Mouse (Mus musculus) layer of hippocampus, adult 8-10 months (tissue): ENCODE measurements around the gene Slc15a2. TPM values are rescaled to one million over a fixed set of nuclear protein-coding genes. Genes with fewer than 3 reads are reported as not detected.
A peak's percentile ranks its signal among the peaks of the same experiment; 100 is the strongest.

Experiments
- DNase-seq, 2 experiments: peaks; one replicate each; pipeline ENCODE4 v3.0.0; 2022; ENCODE audit warnings: low spot score in 2 of 2
- total RNA-seq, 4 experiments: library from RNA; stranded (reverse); gene quantifications; 2 replicates each; pipeline ENCODE4 v1.2.4; 2022

The Slc15a2 gene
- total RNA-seq, result 10 to 100 TPM; 40.6 to 49.4 (median 47.8) TPM

GRCm38 (mm10) chr16:36784594-36785313 is at the start of gene Slc15a2:
Slc15a2 (minus strand) TSS chr16:36784962.
- peak; percentile 40 to 43 for DNase-seq

GRCm38 (mm10) chr16:36828820-36829219 is 44.1 kb upstream of the Slc15a2 start:
- no peak for DNase-seq

DNA sequence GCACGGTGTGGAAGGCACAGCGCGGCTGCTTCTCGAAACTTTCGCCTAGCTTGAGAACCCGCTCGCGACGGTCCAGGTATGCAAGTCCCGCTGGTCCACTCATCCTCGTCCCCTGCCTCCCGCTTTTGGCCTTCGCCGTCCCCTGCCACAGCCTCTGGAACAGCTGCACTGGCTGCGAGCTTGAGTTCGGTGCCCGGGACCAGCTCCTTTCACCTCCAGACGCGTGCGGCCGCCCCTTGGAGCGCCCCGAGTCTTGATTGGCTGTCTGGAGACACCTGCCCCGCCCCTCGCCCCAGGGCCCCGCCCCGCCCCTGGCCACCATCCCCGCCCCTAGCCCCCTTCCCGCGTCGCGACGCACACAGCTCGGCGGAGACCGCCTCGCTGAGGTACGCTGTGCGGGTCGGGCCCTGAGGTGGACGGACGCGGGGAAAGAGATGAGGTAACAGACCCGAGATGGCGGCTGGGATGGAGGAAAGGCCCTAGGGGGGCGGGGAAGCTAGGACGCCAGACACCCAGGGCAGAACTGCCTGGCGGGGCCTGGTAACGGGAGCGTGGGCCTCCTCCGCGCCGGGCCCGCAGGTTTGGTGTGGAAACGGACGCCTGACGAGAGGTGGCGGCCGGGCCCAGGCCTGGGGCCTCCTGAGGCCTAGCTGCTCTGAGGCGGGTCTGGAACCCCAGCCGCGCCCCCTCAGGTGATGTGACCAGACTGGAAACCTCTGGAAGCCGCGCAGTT is 43.5 kb upstream of the Slc15a2 start, which contains the start of gene Iqcb1:
TSS of gene Iqcb1 (plus strand) at position 332 of the 733 bp plus-strand sequence.
- peak; percentile 70 to 80 for DNase-seq

- DNase-seq, result no peak
Measured at GRCm38 (mm10) chr16:36827611-36828053, 42.9 kb upstream of the Slc15a2 start.

GRCm38 (mm10) chr16:36821474-36821873 is 36.7 kb upstream of the Slc15a2 start:
- DNase-seq, result no peak

DNA sequence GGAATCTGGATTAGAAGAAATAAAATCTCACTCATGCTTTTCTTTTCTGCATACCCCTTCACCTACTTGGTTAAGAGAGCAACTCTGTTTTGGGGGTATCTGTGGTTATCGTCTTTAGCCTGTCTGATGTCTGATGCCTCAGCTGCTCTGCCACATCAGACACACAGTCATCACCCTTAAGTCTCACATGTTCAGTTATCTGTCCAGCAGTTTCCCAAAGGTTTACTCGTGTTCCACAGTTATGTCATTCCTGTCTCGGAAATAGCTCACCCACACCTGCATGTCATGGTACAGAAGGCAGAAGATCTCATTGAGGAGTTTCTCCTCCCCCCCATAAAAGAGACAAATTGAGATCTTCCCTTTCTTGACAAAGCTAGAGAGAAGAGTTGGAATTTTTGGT is 36.0 kb upstream of the Slc15a2 start:
- DNase-seq, result no peak

DNA sequence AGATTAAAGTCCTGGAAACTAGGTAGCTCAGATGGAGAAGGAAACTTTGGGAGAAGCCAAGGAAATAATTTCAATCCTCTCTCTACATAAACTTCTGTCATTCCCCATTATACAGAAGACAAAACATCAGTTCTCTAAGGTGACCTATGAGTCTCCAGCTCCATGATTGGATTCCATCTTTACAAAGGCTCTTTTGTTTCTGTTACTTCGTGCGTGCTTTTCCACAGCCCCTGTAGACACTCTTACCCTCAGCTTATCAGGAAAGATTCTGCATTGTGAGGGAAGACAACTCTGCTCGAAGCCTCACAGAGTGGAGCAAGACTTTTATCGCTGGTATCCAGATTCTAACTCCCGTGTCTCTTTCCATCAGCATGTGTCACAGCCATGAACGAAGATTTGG is 35.3 kb upstream of the Slc15a2 start:
- DNase-seq, result no peak

- peak; percentile 82 to 83 for DNase-seq
Measured at GRCm38 (mm10) chr16:36817321-36817926, 32.7 kb upstream of the Slc15a2 start.

- no peak for DNase-seq
Measured at GRCm38 (mm10) chr16:36816916-36817315, 32.2 kb upstream of the Slc15a2 start.

DNA sequence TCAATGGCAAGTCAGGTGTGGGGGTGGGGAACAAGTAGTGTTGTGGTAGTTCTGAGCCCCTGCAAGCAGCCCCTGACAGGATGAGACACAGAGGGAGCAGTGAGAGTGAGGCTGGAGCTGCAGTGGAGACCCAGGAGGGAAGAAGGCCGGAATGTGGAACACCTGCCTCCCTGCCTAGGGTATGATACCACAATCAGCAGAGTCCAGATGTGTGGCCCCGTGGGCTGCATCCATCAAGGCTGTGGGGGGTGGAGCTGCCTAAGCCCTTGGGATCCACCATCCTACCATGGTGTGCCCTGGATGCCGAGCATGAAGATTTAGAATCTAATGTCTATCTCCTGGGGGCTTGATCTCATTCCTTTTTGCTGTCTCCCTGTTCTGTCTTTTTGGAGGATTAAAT is 28.9 kb upstream of the Slc15a2 start:
- DNase-seq, result no peak

- no peak for DNase-seq
Measured at GRCm38 (mm10) chr16:36808616-36809015, 23.9 kb upstream of the Slc15a2 start.

- no peak for DNase-seq
Measured at GRCm38 (mm10) chr16:36802361-36802760, 17.6 kb upstream of the Slc15a2 start.

- DNase-seq, result no peak
Measured at GRCm38 (mm10) chr16:36798334-36798733, 13.6 kb upstream of the Slc15a2 start.

- DNase-seq, result no peak
Measured at GRCm38 (mm10) chr16:36794976-36795375, 10.2 kb upstream of the Slc15a2 start.

- DNase-seq, result no peak
Measured at GRCm38 (mm10) chr16:36790166-36790565, 5.4 kb upstream of the Slc15a2 start.

DNA sequence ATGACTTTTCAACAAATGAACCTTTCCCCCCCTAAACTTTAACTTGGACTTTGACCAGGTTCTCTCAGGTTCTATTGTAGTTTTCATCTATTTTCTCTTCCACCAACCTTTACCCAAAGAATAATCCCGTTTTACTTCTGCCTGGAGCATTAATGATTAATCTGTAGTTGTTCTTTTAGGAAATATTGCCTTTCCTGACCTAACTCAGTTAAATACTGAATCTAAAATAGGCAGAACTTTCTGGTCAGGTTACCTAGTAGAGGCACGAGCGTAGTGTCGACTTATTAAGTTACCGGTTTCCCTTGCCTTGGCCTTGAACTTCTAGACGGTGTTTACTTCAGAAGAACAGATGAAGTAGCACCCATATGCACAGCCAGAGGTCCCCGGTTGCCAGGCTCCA is 1.7 kb upstream of the Slc15a2 start:
- DNase-seq, result no peak

DNA sequence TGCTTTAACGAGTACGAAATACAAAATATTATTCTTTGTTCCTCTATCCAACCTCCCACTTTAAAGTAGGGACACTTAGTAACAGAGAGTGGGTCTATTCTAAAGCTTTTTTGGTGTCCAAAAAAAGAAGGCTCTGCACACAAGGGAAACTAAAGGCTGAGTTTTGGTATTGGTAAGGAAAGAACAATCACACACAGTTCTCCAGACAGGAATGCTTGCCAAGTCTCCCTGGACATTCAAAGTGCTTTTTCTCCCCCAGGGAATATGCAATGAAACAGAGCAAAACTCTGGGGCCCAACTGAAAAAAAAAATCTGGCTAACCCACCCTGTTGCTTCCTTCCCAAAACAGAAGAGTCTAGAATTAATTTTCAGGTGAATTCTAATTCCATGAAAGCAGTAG is 616 bp downstream of the Slc15a2 start:
- peak in 1 of 2 experiments; percentile 9 for DNase-seq

- DNase-seq, result peak; percentile 45 to 56
Measured at GRCm38 (mm10) chr16:36775658-36776057, 9.1 kb downstream of the Slc15a2 start.

DNA sequence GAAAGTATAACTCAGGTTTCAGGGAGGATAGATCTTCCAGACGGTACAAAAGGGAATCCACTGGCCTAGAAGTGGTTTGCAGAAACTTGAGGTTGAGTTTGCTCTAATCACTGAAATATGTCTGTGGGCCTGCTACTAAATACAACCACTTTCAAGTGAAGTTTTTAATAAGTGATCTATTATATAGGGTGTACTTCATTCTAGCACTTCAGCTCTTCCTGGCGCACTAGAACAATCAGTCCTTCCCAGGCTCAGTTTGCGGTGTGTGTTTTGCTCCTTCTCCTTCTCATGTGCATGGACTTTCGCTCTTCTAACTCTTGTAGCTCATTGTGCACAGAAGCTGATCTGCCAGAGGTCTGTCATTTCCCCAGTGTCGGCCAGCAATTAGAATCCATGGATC is 11.8 kb downstream of the Slc15a2 start:
- no peak for DNase-seq

DNA sequence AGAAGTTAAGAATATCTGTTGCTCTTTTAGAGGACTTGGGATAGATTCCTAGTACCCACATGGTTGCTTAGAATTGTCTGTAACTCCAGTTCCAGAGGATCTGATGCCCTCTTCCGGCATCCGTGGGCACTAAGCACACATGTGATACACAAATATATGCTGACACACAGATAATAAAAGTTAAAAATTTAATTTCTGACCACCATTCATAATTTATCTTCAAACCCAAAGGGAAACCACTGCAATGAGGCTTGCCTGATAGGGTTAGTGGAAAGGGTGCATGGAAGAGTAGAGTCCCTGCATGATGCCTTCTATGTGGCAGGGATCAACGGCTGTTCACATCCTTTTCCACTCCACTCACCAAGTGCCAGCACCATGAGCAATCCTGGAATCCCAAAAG is 13.1 kb downstream of the Slc15a2 start:
- DNase-seq, result no peak

DNA sequence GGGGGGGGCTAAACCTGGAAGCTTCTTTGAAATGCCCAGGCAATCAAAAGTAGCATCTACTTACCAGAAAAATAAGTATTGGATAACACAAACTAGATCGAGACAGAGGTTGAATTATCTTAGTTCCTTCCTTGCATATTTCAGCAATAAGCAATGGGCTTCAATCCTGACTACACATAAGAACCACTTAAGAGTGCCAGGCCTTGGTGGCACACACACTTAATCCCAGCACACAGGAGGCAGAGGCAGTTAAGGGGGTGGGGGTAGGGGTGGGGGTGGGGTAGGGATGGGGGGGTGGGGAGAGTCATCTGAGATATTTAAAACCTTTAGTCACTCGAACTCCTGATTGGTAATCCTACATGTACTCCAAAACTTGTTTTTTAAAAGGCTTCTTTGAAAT is 13.5 kb downstream of the Slc15a2 start:
- DNase-seq, result no peak

DNA sequence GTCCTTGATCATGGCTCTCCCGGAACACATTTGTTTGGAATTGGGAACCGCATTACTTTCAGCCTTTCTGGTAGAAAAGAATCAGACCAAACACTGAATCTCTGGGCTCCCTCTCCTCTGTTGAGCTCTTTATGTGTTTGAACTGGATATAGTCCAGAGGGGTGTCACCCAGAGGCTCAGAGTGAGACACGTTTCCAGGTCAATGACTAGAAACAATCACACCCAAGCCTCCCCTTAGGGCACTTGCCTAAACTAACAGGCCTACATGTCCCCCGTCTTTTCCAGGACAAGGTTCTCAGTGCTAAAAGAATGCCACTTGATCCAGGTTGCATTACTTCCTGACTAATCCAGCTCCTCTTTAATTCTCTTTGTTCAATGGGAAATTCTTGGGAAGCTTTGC is 13.9 kb downstream of the Slc15a2 start:
- DNase-seq, result peak; percentile 22 to 35
